In genomic region chr19:24327921-24328320, GRCm38 (mm10) we compare ENCODE assay signal across 22 mouse cellular contexts. TPM values are rescaled to one million over a fixed set of nuclear protein-coding genes. Genes with fewer than 3 reads are reported as not detected.
DNase-seq lines count a peak whose midpoint lies in the region; ATAC-seq and TF ChIP-seq lines count a peak whose summit lies in the region.
"Had no signal": no experiment of that assay in that cellular context is flagged by ENCODE, and none has a peak within 500 bp of the region (broad histone marks: within the 10 kb centered on the region; RNA-seq: fewer than 3 reads in every experiment).

No protein-coding gene starts in this region.

- H3K9ac ChIP-seq in MEL (ENCODE audit: control insufficient read depth, low read depth, low read length, poor library complexity, severe bottlenecking): no peak overlapping the region

- peak; percentile 31 for DNase-seq in heart, adult 11 months
- no peak for DNase-seq in heart, postnatal 14 days
- DNase-seq in MEL (ENCODE audit: low read depth, low spot score) (peak; percentile 56), MEL-GATA-1-ER (ENCODE audit: extremely low read depth, low read depth) (peak; percentile 8)
- DNase-seq in kidney, postnatal 36 days: no peak
- DNase-seq: adrenal gland, adult 2 months; adrenal gland, adult 8-10 months; adrenal gland, postnatal 10 days; adrenal gland, postnatal 25 days; adrenal gland, postnatal 36 days; B cell, adult 2 months; cerebellum, adult 11 months; cerebellum, adult 11-12 months; cerebellum, adult 18-20 months; cerebellum, adult 2 months; cerebellum, adult 8-10 months had no signal

- no peak overlapping the region for H3K27ac ChIP-seq in MEL (ENCODE audit: control insufficient read depth, low read depth, low read length)

- no peaks in the 10 kb centered on the region for H3K9me3 ChIP-seq in MEL (replicated peaks; ENCODE audit: insufficient read depth, low read length)
- H3K9me3 ChIP-seq: G1E had no signal

- peaks cover 23 to 27% of the 10 kb centered on the region in 2 experiments for H3K4me1 ChIP-seq in MEL (ENCODE audit: control insufficient read depth in 1 of 2, insufficient read depth in 2 of 2, low read length in 2 of 2)

- no peak for TF ChIP-seq POLR2A in MEL (IDR thresholded peaks at IDR 0.05; ENCODE audit: control insufficient read depth in 1 of 2, insufficient read depth in 1 of 2, low read depth in 1 of 2, low read length in 2 of 2, poor library complexity in 1 of 2)

- intact Hi-C loops in heart, postnatal 14 days (cut with DNase I): no loop called here

- ATAC-seq in inflammation-experienced regulatory T-cells, adult 6 months: no peak
- ATAC-seq: activated CD4-positive, CD25-positive, alpha-beta regulatory T cell, adult 4 months; CD4-positive, CD25-positive, alpha-beta regulatory T cell, adult 4 months; Patski had no signal

- peak; percentile 45 to 66; a peak in 3 of 4 replicates for TF ChIP-seq EP300 in MEL (IDR thresholded peaks at IDR 0.05; ENCODE audit: low read depth in 1 of 2, low read length in 2 of 2)

- no peak overlapping the region for H3K4me3 ChIP-seq in MEL (ENCODE audit: control insufficient read depth in 1 of 2, insufficient read depth in 1 of 2, low read depth in 2 of 2, low read length in 2 of 2)

- no peaks in the 10 kb centered on the region for H3K27me3 ChIP-seq in MEL (ENCODE audit: control insufficient read depth in 1 of 2, insufficient read depth in 2 of 2, low read length in 2 of 2)
- H3K27me3 ChIP-seq: CH12.LX had no signal

- peaks cover 0 to 23% of the 10 kb centered on the region in 2 experiments; a peak in 2 of 4 replicates for H3K36me3 ChIP-seq in MEL (ENCODE audit: control insufficient read depth in 1 of 2, insufficient read depth in 2 of 2, low read length in 2 of 2)

- TF ChIP-seq RAD21 in MEL (IDR thresholded peaks at IDR 0.05; ENCODE audit: low read depth, low read length): no peak

- TF ChIP-seq CTCF in MEL (IDR thresholded peaks at IDR 0.05 in 2 of 3, conservative IDR thresholded peaks at IDR 0.05 in 1 of 3; ENCODE audit: control insufficient read depth in 1 of 3, insufficient read depth in 1 of 3, low read depth in 2 of 3, low read length in 3 of 3, poor library complexity in 1 of 3, severe bottlenecking in 1 of 3): no peak

- H3K79me2 ChIP-seq in MEL (ENCODE audit: control insufficient read depth, insufficient read depth, low read length, poor library complexity): no peaks in the 10 kb centered on the region

TF ChIP-seq in MEL, 35 proteins besides CTCF, POLR2A, EP300 and RAD21:
- no peak for TF ChIP-seq MAFK (IDR thresholded peaks at IDR 0.05; ENCODE audit: borderline replicate concordance, low read depth, low read length)
- no peak for TF ChIP-seq MYB (IDR thresholded peaks at IDR 0.05; ENCODE audit: low read depth, low read length)
- no peak for TF ChIP-seq CHD1 (IDR thresholded peaks at IDR 0.05; ENCODE audit: low read depth, low read length)
- TF ChIP-seq CHD2 (IDR thresholded peaks at IDR 0.05; ENCODE audit: low read length): no peak
- TF ChIP-seq RCOR1 (IDR thresholded peaks at IDR 0.05; ENCODE audit: low read depth, low read length): peak; percentile 53; the same call in 1 of the 2 replicates
- TF ChIP-seq TCF12 (IDR thresholded peaks at IDR 0.05; ENCODE audit: low read depth, low read length): peak; percentile 22; the same call in 1 of the 2 replicates
- TF ChIP-seq SIN3A (IDR thresholded peaks at IDR 0.05; ENCODE audit: low read length): peak; percentile 28; the same call in 1 of the 2 replicates
- TF ChIP-seq GABPA (IDR thresholded peaks at IDR 0.05; ENCODE audit: low read depth, low read length): no peak
- no peak for TF ChIP-seq ZKSCAN1 (IDR thresholded peaks at IDR 0.05; ENCODE audit: low read depth, low read length)
- no peak for TF ChIP-seq ZMIZ1 (IDR thresholded peaks at IDR 0.05; ENCODE audit: low read depth, low read length)
- no peak for TF ChIP-seq POLR2AphosphoS2 (IDR thresholded peaks at IDR 0.05; ENCODE audit: low read length)
- TF ChIP-seq NRF1 (IDR thresholded peaks at IDR 0.05; ENCODE audit: insufficient read depth, low read depth, low read length, poor library complexity, severe bottlenecking): no peak
- TF ChIP-seq MYC (IDR thresholded peaks at IDR 0.05; ENCODE audit: low read depth, low read length): no peak
- no peak for TF ChIP-seq ETS1 (IDR thresholded peaks at IDR 0.05; ENCODE audit: low read depth, low read length)
- peak; percentile 27; the same call in 1 of the 2 replicates for TF ChIP-seq MXI1 (IDR thresholded peaks at IDR 0.05; ENCODE audit: low read depth, low read length)
- no peak for TF ChIP-seq TAL1 (IDR thresholded peaks at IDR 0.05; ENCODE audit: low read length)
- peak; percentile 58; the same call in 1 of the 2 replicates for TF ChIP-seq JUND (IDR thresholded peaks at IDR 0.05; ENCODE audit: low read depth, low read length)
- no peak for TF ChIP-seq BHLHE40 (IDR thresholded peaks at IDR 0.05; ENCODE audit: borderline replicate concordance, low read depth, low read length)
- no peak for TF ChIP-seq NELFE (IDR thresholded peaks at IDR 0.05; ENCODE audit: low read depth, low read length)
- no peak for TF ChIP-seq MAX (IDR thresholded peaks at IDR 0.05; ENCODE audit: low read length)
- no peak for TF ChIP-seq ZC3H11A (IDR thresholded peaks at IDR 0.05; ENCODE audit: low read depth, low read length)
- no peak for TF ChIP-seq TBP (IDR thresholded peaks at IDR 0.05; ENCODE audit: low read depth, low read length)
- TF ChIP-seq MAZ (IDR thresholded peaks at IDR 0.05; ENCODE audit: low read depth, low read length): no peak
- TF ChIP-seq USF1 (IDR thresholded peaks at IDR 0.05; ENCODE audit: low read depth, low read length): no peak
- no peak for TF ChIP-seq MEF2A (IDR thresholded peaks at IDR 0.05; ENCODE audit: extremely low read depth, insufficient replicate concordance, low read depth, low read length, poor library complexity, severe bottlenecking)
- no peak for TF ChIP-seq UBTF (IDR thresholded peaks at IDR 0.05; ENCODE audit: borderline replicate concordance, insufficient read depth, low read depth, low read length)
- TF ChIP-seq HCFC1 (IDR thresholded peaks at IDR 0.05; ENCODE audit: low read depth, low read length): no peak
- TF ChIP-seq ELF1 (IDR thresholded peaks at IDR 0.05; ENCODE audit: low read depth, low read length): no peak
- no peak for TF ChIP-seq USF2 (IDR thresholded peaks at IDR 0.05; ENCODE audit: borderline replicate concordance in 1 of 2, insufficient read depth in 1 of 2, low read depth in 1 of 2, low read length in 2 of 2)
- no peak for TF ChIP-seq ZNF384 (IDR thresholded peaks at IDR 0.05; ENCODE audit: low read depth, low read length)
- TF ChIP-seq POLR2AphosphoS5 (IDR thresholded peaks at IDR 0.05; ENCODE audit: borderline replicate concordance, low read depth, low read length): no peak
- TF ChIP-seq E2F4 (IDR thresholded peaks at IDR 0.05; ENCODE audit: borderline replicate concordance, low read depth, low read length): no peak
- no peak for TF ChIP-seq KAT2A (conservative IDR thresholded peaks at IDR 0.05; ENCODE audit: low read depth, low read length)
- TF ChIP-seq GATA1 (IDR thresholded peaks at IDR 0.05; ENCODE audit: low read depth, low read length): peak; percentile 66
TF ChIP-seq in MEL: peak in this region for 6.

RNA-seq across cellular contexts. Expression of gene Fxn, which starts 47.5 kb away (rescaled TPM):
- total RNA-seq in heart, postnatal 14 days (2021): 10 to 100 TPM; 22.4 to 26.0 TPM
- 46.2 and 53.7 TPM in 2 replicates for total RNA-seq in MEL (2012; rRNA removed)
- polyA plus RNA-seq in MEL (2012; ENCODE audit: insufficient read depth in 1 of 2, insufficient read length in 2 of 2, low read depth in 1 of 2, low replicate concordance in 2 of 2, missing spikeins in 1 of 2): 10 to 100 TPM in 1 of 2 experiments, not detected in 1; 83.7 TPM
- 10 to 100 TPM; 12.9 to 16.1 (median 14.1) TPM for polyA plus RNA-seq in inflammation-experienced regulatory T-cells, adult 6 months (2017; shearing (Covaris generic))

Comparison
In these comparisons a context has a peak if more than half of its experiments do, and no peak if none do; other contexts are left out.
1. DNase-seq: peak in heart, adult 11 months (single experiment), MEL (single experiment) and MEL-GATA-1-ER (single experiment); none in heart, postnatal 14 days (0 of 2) and kidney, postnatal 36 days (0 of 2).